Mouse (Mus musculus) liver, embryonic 12.5 days (tissue): ENCODE data around the gene S1pr4. TPM values are rescaled to one million over a fixed set of nuclear protein-coding genes. Genes with fewer than 3 reads are reported as not detected.

ENCODE experiments used
- ATAC-seq: fragments of 200-750 bp; cut with Nextera tagmentation; 2 replicates; pipeline ENCODE4 v1.8.0; 2017; ENCODE audit warnings: moderate number of reproducible peaks, mild to moderate bottlenecking, moderate library complexity
- H3K27ac ChIP-seq: fragments of 300-500 bp; sonication (generic); 2 replicates; pipeline ENCODE4 v1.5.1; 2016; ENCODE audit warnings: mild to moderate bottlenecking
- H3K27me3 ChIP-seq: fragments of 300-500 bp; sonication (generic); replicated peaks from 2 replicates; pipeline ENCODE4 v1.6.1; 2016; ENCODE audit warnings: mild to moderate bottlenecking, moderate library complexity
- H3K36me3 ChIP-seq: fragments of 300-500 bp; sonication (generic); 2 replicates; pipeline ENCODE4 v1.6.1; 2016; ENCODE audit warnings: mild to moderate bottlenecking, moderate library complexity
- H3K4me1 ChIP-seq: fragments of 300-500 bp; sonication (generic); 2 replicates; pipeline ENCODE4 v1.6.1; 2016
- H3K4me2 ChIP-seq: fragments of 300-500 bp; sonication (generic); 2 replicates; pipeline ENCODE4 v1.6.1; 2016; ENCODE audit warnings: mild to moderate bottlenecking, moderate library complexity
- H3K4me3 ChIP-seq: fragments of 300-500 bp; sonication (generic); 2 replicates; pipeline ENCODE4 v1.5.1; 2016; ENCODE audit warnings: mild to moderate bottlenecking, moderate library complexity
- H3K9ac ChIP-seq: fragments of 300-500 bp; sonication (generic); 2 replicates; pipeline ENCODE4 v1.6.1; 2016; ENCODE audit warnings: mild to moderate bottlenecking, moderate library complexity
- H3K9me3 ChIP-seq: fragments of 300-500 bp; sonication (generic); replicated peaks from 2 replicates; pipeline ENCODE4 v1.6.1; 2016; ENCODE audit warnings: mild to moderate bottlenecking, moderate library complexity
- WGBS: fragments of 180-500 bp; shearing (Covaris S2); methylation state at CpG from one replicate; pipeline ENCODE4 v1.1.7; 2016; ENCODE audit not compliant: insufficient replicate concordance; 5-methylcytosine and 5-hydroxymethylcytosine counted together
- polyA plus RNA-seq: library from polyadenylated mRNA; unstranded; fragments of >200 nt; fragmentation: Nextera tagmentation; extraction: Ambion mirVana; gene quantifications from 2 replicates; pipeline ENCODE4 v1.2.1, GENCODE M21; 2016

Gene S1pr4
- polyA plus RNA-seq, 1 experiment from 2014 or later, result 3.1 TPM

GRCm38 (mm10) chr10:81491018-81491417 lies 8.9 kb downstream of the S1pr4 start:
- 89% methylated on average over 9 of the region's 9 CpGs for WGBS
- H3K36me3 ChIP-seq, result peaks cover 86% of the 10 kb centered on the region
- ATAC-seq, result no peak

GRCm38 (mm10) chr10:81489941-81490340 lies 10.0 kb downstream of the S1pr4 start:
- no peak for ATAC-seq
- Histone ChIP-seq H3K36me3 (peaks cover 86% of the 10 kb centered on the region), H3K9ac (no peak overlapping the region), H3K4me1 (peaks cover 16% of the 10 kb centered on the region), H3K4me3 (no peak overlapping the region), H3K4me2 (no peak overlapping the region), H3K27ac (no peak overlapping the region), H3K27me3 (no peaks in the 10 kb centered on the region), H3K9me3 (no peaks in the 10 kb centered on the region)
- 86% methylated on average over 14 of the region's 14 CpGs for WGBS

More at GRCm38 (mm10) chr10:81491018-81491417, 8.9 kb downstream of the S1pr4 start:
- H3K27ac ChIP-seq, result no peak overlapping the region
- H3K4me3 ChIP-seq, result no peak overlapping the region
- H3K27me3 ChIP-seq, result no peaks in the 10 kb centered on the region
- no peaks in the 10 kb centered on the region for H3K9me3 ChIP-seq
- H3K4me1 ChIP-seq, result peaks cover 24% of the 10 kb centered on the region
- H3K4me2 ChIP-seq, result no peak overlapping the region
- H3K9ac ChIP-seq, result no peak overlapping the region

GRCm38 (mm10) chr10:81488081-81488480 lies 11.9 kb downstream of the S1pr4 start:
- Histone ChIP-seq H3K9me3 (no peaks in the 10 kb centered on the region), H3K4me3 (no peak overlapping the region), H3K4me2 (no peak overlapping the region), H3K27ac (no peak overlapping the region), H3K9ac (no peak overlapping the region), H3K36me3 (peaks cover 70% of the 10 kb centered on the region), H3K27me3 (peaks cover 3% of the 10 kb centered on the region), H3K4me1 (no peaks in the 10 kb centered on the region)
- 80% methylated on average over 11 of the region's 11 CpGs for WGBS
- ATAC-seq, result no peak

GRCm38 (mm10) chr10:81486496-81486895 lies 13.4 kb downstream of the S1pr4 start:
- H3K36me3 ChIP-seq, result peaks cover 54% of the 10 kb centered on the region

GRCm38 (mm10) chr10:81485479-81486018 lies 14.4 kb downstream of the S1pr4 start:
- Histone ChIP-seq H3K9me3 (no peaks in the 10 kb centered on the region), H3K4me2 (no peak overlapping the region), H3K27me3 (peaks cover 28% of the 10 kb centered on the region), H3K4me3 (no peak overlapping the region), H3K4me1 (peaks cover 12% of the 10 kb centered on the region), H3K9ac (no peak overlapping the region), H3K27ac (no peak overlapping the region), H3K36me3 (peaks cover 45% of the 10 kb centered on the region)
- WGBS, result 56% methylated on average over 7 of the region's 7 CpGs
- no peak for ATAC-seq

More at GRCm38 (mm10) chr10:81486496-81486895, 13.4 kb downstream of the S1pr4 start:
- Histone ChIP-seq H3K27me3 (peaks cover 19% of the 10 kb centered on the region), H3K4me3 (no peak overlapping the region), H3K4me1 (peaks cover 12% of the 10 kb centered on the region), H3K9ac (no peak overlapping the region), H3K27ac (no peak overlapping the region), H3K4me2 (no peak overlapping the region), H3K9me3 (no peaks in the 10 kb centered on the region)
- no peak for ATAC-seq
- 77% methylated on average over 10 of the region's 10 CpGs for WGBS

GRCm38 (mm10) chr10:81485060-81485449 lies 14.9 kb downstream of the S1pr4 start:
- Histone ChIP-seq H3K9ac (no peak overlapping the region), H3K4me1 (peaks cover 12% of the 10 kb centered on the region), H3K36me3 (peaks cover 40% of the 10 kb centered on the region), H3K4me2 (no peak overlapping the region), H3K27ac (no peak overlapping the region), H3K4me3 (no peak overlapping the region), H3K27me3 (peaks cover 33% of the 10 kb centered on the region), H3K9me3 (no peaks in the 10 kb centered on the region)
- ATAC-seq, result no peak
- WGBS, result 10% methylated on average over 2 of the region's 2 CpGs

GRCm38 (mm10) chr10:81484441-81485059 lies 15.4 kb downstream of the S1pr4 start:
- peaks cover 12% of the 10 kb centered on the region for H3K4me1 ChIP-seq
- no peak for ATAC-seq
- H3K9ac ChIP-seq, result no peak overlapping the region
- H3K36me3 ChIP-seq, result peaks cover 35% of the 10 kb centered on the region
- peaks cover 38% of the 10 kb centered on the region for H3K27me3 ChIP-seq
- H3K4me3 ChIP-seq, result no peak overlapping the region
- H3K4me2 ChIP-seq, result no peak overlapping the region
- H3K27ac ChIP-seq, result no peak overlapping the region
- WGBS, result 61% methylated on average over 6 of the region's 6 CpGs
- no peaks in the 10 kb centered on the region for H3K9me3 ChIP-seq

GRCm38 (mm10) chr10:81483983-81484382 lies 15.9 kb downstream of the S1pr4 start:
- Histone ChIP-seq H3K27me3 (peaks cover 39% of the 10 kb centered on the region), H3K4me2 (no peak overlapping the region), H3K9me3 (no peaks in the 10 kb centered on the region), H3K4me1 (peaks cover 12% of the 10 kb centered on the region), H3K36me3 (peaks cover 29% of the 10 kb centered on the region), H3K4me3 (no peak overlapping the region), H3K9ac (no peak overlapping the region), H3K27ac (no peak overlapping the region)
- ATAC-seq, result no peak
- WGBS, result 14% methylated on average over 9 of the region's 9 CpGs

- Histone ChIP-seq H3K4me2 (peak within 1 kb of the TSS; percentile 72), H3K4me3 (peak within 1 kb of the TSS; percentile 46), H3K36me3 (peaks cover 14% of the 10 kb centered on the region), H3K4me1 (peaks cover 12% of the 10 kb centered on the region), H3K27me3 (peaks cover 54% of the 10 kb centered on the region), H3K9me3 (no peaks in the 10 kb centered on the region), H3K27ac (no peak within 1 kb of the TSS), H3K9ac (0 out of 2 replicates have a peak within 1 kb of the TSS, but pooled peaks have one; percentile 24)
- WGBS, result under 1% methylated on average over 31 of the region's 36 CpGs
- ATAC-seq, result peak; percentile 59
Measured at GRCm38 (mm10) chr10:81482533-81482889, 17.4 kb downstream of the S1pr4 start, which contains the start of gene Celf5. Celf5 (minus strand) TSS chr10:81482709.

- 8% methylated on average over 31 of the region's 35 CpGs for WGBS
- peaks cover 60% of the 10 kb centered on the region for H3K27me3 ChIP-seq
- H3K4me1 ChIP-seq, result peaks cover 12% of the 10 kb centered on the region
- H3K27ac ChIP-seq, result no peak overlapping the region
- peak overlapping the region; percentile 72 for H3K4me2 ChIP-seq
- no peaks in the 10 kb centered on the region for H3K9me3 ChIP-seq
- ATAC-seq, result no peak
- peaks cover 8% of the 10 kb centered on the region for H3K36me3 ChIP-seq
- H3K4me3 ChIP-seq, result peak overlapping the region; percentile 46
- 0 out of 2 replicates have a peak overlapping the region, but pooled peaks have one; percentile 24 for H3K9ac ChIP-seq
Measured at GRCm38 (mm10) chr10:81481605-81482532, 18.1 kb downstream of the S1pr4 start.

- no peak overlapping the region for H3K27ac ChIP-seq
- no peaks in the 10 kb centered on the region for H3K36me3 ChIP-seq
- H3K4me1 ChIP-seq, result no peaks in the 10 kb centered on the region
- H3K4me2 ChIP-seq, result no peak overlapping the region
- H3K4me3 ChIP-seq, result no peak overlapping the region
- no peaks in the 10 kb centered on the region for H3K9me3 ChIP-seq
- 65% methylated on average over 10 of the region's 10 CpGs for WGBS
- H3K27me3 ChIP-seq, result peaks cover 96% of the 10 kb centered on the region
- ATAC-seq, result no peak
- H3K9ac ChIP-seq, result no peak overlapping the region
Measured at GRCm38 (mm10) chr10:81474461-81474860, 25.5 kb downstream of the S1pr4 start.

GRCm38 (mm10) chr10:81473003-81473451 lies 26.9 kb downstream of the S1pr4 start:
- no peak for ATAC-seq
- Histone ChIP-seq H3K36me3 (no peaks in the 10 kb centered on the region), H3K4me1 (no peaks in the 10 kb centered on the region), H3K27me3 (peaks cover 100% of the 10 kb centered on the region), H3K9ac (no peak overlapping the region), H3K9me3 (no peaks in the 10 kb centered on the region), H3K4me3 (no peak overlapping the region), H3K27ac (no peak overlapping the region), H3K4me2 (no peak overlapping the region)
- 6% methylated on average over 22 of the region's 22 CpGs for WGBS
